Mouse (Mus musculus) E14TG2a.4 (cell line): ENCODE measurements around the gene Tagln.

Experiments used
- CTCF ChIP-seq: conservative IDR thresholded peaks from 2 replicates; pipeline ENCODE4 v1.5.1; 2014; ENCODE audit warnings: low read length
- NANOG ChIP-seq: IDR thresholded peaks from 2 replicates; pipeline ENCODE4 v1.6.1; 2014; ENCODE audit warnings: borderline replicate concordance, low read length, mixed read lengths
- POU5F1 ChIP-seq: IDR thresholded peaks from 2 replicates; pipeline ENCODE4 v1.6.1; 2014; ENCODE audit warnings: low read length, borderline replicate concordance

DNA sequence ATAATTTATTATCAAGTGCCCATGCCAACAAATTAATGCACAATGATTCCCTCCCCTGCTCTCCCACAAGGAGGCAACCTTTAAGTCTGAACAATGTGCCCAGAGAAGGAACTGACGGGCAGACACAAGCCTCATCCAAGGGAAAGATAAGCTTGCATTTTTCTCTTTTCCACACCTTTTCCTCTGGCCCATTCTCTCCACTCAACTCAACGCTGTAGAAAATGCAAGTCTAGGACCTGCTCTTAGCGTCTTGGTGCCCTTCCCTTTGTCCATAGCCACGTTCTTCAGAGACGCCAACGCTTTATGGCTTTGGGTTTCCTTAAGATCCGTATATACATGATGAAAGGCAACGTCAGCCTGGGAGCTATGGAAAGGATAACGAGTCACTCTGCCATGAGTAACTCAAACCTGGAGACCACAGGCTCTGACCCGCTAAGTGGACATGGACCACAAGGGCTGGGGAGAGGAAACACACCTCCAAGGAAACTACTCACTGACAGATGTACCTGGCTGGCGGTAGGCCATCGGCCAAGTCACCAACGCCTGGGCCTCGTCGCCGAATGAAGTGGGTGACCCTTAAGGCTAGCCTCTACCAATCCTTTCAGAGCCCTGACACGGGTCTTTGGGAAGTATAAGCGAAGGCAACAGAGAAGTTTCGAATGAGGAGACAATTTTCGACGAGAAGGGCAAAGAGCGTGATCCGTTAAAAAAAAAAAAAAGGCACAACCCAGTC, 48.0 kb upstream of the Tagln start:
- TF ChIP-seq CTCF (no peak), NANOG (no peak), POU5F1 (no peak)
